Mouse (Mus musculus): ENCODE measurements around the gene Ccz1. TPM values are rescaled to one million over a fixed set of nuclear protein-coding genes. Genes with fewer than 3 reads are reported as not detected.

Gene Ccz1
- polyA plus RNA-seq, 1 experiment, result 37.4 TPM

GRCm38 (mm10) chr5:143959551-143959950, 55.1 kb downstream of the Ccz1 start:
- H3K4me3 ChIP-seq (ENCODE audit: insufficient read depth, low read length), result no peak overlapping the region
- no peak overlapping the region for H3K27ac ChIP-seq (ENCODE audit: insufficient read depth, low read length)
- H3K4me1 ChIP-seq (ENCODE audit: control insufficient read depth, insufficient read depth, low read length), result no peaks in the 10 kb centered on the region
- no peak for TF ChIP-seq CTCF (IDR thresholded peaks at IDR 0.05; ENCODE audit: extremely low read depth, insufficient read depth, low read length)

- Histone ChIP-seq H3K4me3 (ENCODE audit: insufficient read depth, low read length) (no peak overlapping the region), H3K4me1 (ENCODE audit: control insufficient read depth, insufficient read depth, low read length) (no peaks in the 10 kb centered on the region), H3K27ac (ENCODE audit: insufficient read depth, low read length) (no peak overlapping the region)
- TF ChIP-seq CTCF (IDR thresholded peaks at IDR 0.05; ENCODE audit: extremely low read depth, insufficient read depth, low read length) (no peak), POLR2A (IDR thresholded peaks at IDR 0.05; ENCODE audit: extremely low read depth, insufficient read depth, low read length) (no peak)
Measured at GRCm38 (mm10) chr5:143957101-143957500, 57.6 kb downstream of the Ccz1 start.

- Histone ChIP-seq H3K4me1 (ENCODE audit: control insufficient read depth, insufficient read depth, low read length) (no peaks in the 10 kb centered on the region), H3K27ac (ENCODE audit: insufficient read depth, low read length) (no peak overlapping the region), H3K4me3 (ENCODE audit: insufficient read depth, low read length) (no peak overlapping the region)
- TF ChIP-seq POLR2A (IDR thresholded peaks at IDR 0.05; ENCODE audit: extremely low read depth, insufficient read depth, low read length) (no peak), CTCF (IDR thresholded peaks at IDR 0.05; ENCODE audit: extremely low read depth, insufficient read depth, low read length) (no peak)
Measured at GRCm38 (mm10) chr5:143950016-143950415, 64.7 kb downstream of the Ccz1 start.

- TF ChIP-seq POLR2A (IDR thresholded peaks at IDR 0.05; ENCODE audit: extremely low read depth, insufficient read depth, low read length) (no peak), CTCF (IDR thresholded peaks at IDR 0.05; ENCODE audit: extremely low read depth, insufficient read depth, low read length) (no peak)
- H3K27ac ChIP-seq (ENCODE audit: insufficient read depth, low read length), result no peak overlapping the region
- 0 out of 2 replicates have a peak, but pooled peaks cover 1% of the 10 kb centered on the region for H3K4me1 ChIP-seq (ENCODE audit: control insufficient read depth, insufficient read depth, low read length)
- no peak overlapping the region for H3K4me3 ChIP-seq (ENCODE audit: insufficient read depth, low read length)
Measured at GRCm38 (mm10) chr5:143948361-143948760, 66.3 kb downstream of the Ccz1 start.

DNA sequence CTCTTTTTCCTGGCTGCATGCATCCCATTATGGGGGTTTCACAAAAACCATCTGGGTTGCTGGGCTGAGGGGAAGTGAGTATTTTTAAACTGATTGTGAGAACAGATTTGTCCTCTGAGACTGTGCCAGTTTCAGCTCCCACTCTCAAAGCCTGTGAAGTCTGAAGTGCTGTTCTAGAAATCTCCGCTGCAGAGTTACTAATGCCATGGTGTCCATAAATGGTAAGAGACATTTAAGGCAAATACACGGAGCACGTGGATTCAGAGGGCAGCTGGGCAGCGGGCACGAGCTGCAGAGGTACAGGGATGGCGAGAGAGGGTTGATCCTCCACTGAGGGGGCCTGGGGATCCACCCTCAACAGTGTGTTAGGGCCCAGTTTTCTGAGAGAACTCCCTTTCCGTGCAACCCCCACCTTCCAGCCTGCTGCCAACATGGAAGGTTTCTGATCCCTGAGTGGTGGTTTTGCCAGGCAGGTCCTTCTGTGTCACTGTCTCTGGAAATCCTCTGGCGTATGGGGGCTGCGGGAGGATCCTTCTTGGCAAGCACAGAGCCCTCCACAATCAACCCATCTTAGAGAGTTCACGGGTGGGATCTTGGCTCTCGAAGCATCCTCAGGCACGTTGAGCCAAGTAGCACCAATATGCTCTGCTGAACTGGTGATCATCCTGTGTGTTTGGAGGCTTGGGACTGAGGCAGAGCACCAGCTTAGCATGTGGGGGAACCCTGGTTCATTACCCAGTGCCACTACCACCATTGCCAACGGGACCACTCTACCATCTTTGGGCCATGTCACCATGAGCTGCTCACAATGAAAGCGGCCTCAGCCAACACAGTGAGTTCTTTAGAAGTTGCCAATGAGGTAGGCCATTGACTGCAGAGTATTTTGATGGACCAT, 71.2 kb downstream of the Ccz1 start:
- no peak overlapping the region for H3K4me3 ChIP-seq (ENCODE audit: insufficient read depth, low read length)
- H3K4me1 ChIP-seq (ENCODE audit: control insufficient read depth, insufficient read depth, low read length), result peaks cover 3% of the 10 kb centered on the region; the same call in 1 of the 2 replicates
- H3K27ac ChIP-seq (ENCODE audit: insufficient read depth, low read length), result peak overlapping the region; percentile 49; the same call in 1 of the 2 replicates
- TF ChIP-seq CTCF (IDR thresholded peaks at IDR 0.05; ENCODE audit: extremely low read depth, insufficient read depth, low read length), result no peak
- TF ChIP-seq POLR2A (IDR thresholded peaks at IDR 0.05; ENCODE audit: extremely low read depth, insufficient read depth, low read length), result no peak

DNA sequence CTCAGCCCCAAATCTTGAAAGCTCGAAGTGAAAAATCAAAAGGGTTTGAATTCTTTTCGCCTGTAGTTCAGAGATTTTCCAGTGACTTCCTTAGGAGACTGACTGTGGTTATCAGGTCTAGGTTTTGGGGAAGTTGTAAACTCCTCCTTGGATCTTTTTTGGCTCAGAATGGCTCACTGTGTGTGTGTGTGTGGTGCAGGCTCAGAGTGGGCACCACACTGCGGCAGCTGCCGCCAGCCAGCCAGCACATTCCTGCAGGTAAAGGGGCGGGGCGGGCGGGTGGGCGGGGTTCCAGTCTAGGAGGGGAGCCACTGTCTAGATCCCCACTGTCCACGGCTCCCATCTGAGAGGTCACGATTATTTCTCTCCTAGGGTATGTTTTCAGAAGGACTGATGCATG, 73.1 kb downstream of the Ccz1 start:
- Histone ChIP-seq H3K4me3 (ENCODE audit: insufficient read depth, low read length) (no peak overlapping the region), H3K4me1 (ENCODE audit: control insufficient read depth, insufficient read depth, low read length) (peaks cover 3% of the 10 kb centered on the region; the same call in 1 of the 2 replicates), H3K27ac (ENCODE audit: insufficient read depth, low read length) (peak overlapping the region; percentile 15; the same call in 1 of the 2 replicates)
- TF ChIP-seq CTCF (IDR thresholded peaks at IDR 0.05; ENCODE audit: extremely low read depth, insufficient read depth, low read length) (no peak), POLR2A (IDR thresholded peaks at IDR 0.05; ENCODE audit: extremely low read depth, insufficient read depth, low read length) (no peak)

Other genes starting within 250 kb of the Ccz1 start
- gene Eif2ak1, start 197.1 kb downstream of the Ccz1 start, polyA plus RNA-seq (2012; rRNA removed), result 36.2 and 36.4 TPM in 2 replicates
- 0.21 and 0.31 TPM in 2 replicates for gene Ankrd61, start 117.2 kb downstream of the Ccz1 start, polyA plus RNA-seq (2012; rRNA removed)
- 56.0 and 58.3 TPM in 2 replicates for gene Aimp2, start 105.0 kb downstream of the Ccz1 start, polyA plus RNA-seq (2012; rRNA removed)
- 14.9 and 18.2 TPM in 2 replicates for gene Pms2, start 104.9 kb downstream of the Ccz1 start, polyA plus RNA-seq (2012; rRNA removed)
- 3.1 and 4.2 TPM in 2 replicates for gene Gm42421, start 86.7 kb downstream of the Ccz1 start, polyA plus RNA-seq (2012; rRNA removed)
- gene Rsph10b, start 81.8 kb downstream of the Ccz1 start, polyA plus RNA-seq (2012; rRNA removed), result 15.2 TPM in 2 replicates
- 1.8 TPM in 2 replicates for gene Ocm, start 11.8 kb upstream of the Ccz1 start, polyA plus RNA-seq (2012; rRNA removed)
- 68.2 and 69.3 TPM in 2 replicates for gene Lmtk2, start 85.6 kb upstream of the Ccz1 start, polyA plus RNA-seq (2012; rRNA removed)
- 0.08 and 0.09 TPM in 2 replicates for gene Bhlha15, start 175.4 kb upstream of the Ccz1 start, polyA plus RNA-seq (2012; rRNA removed)
- gene Tecpr1, start 208.7 kb upstream of the Ccz1 start, polyA plus RNA-seq (2012; rRNA removed), result 78.4 and 87.2 TPM in 2 replicates
- 103 and 104 TPM in 2 replicates for gene Bri3, start 229.6 kb upstream of the Ccz1 start, polyA plus RNA-seq (2012; rRNA removed)